Mouse (Mus musculus): ENCODE results near the gene Cdh3.

GRCm38 (mm10) chr8:106516581-106516980, 5.9 kb downstream of the Cdh3 start:
- TF ChIP-seq CTCF (IDR thresholded peaks at IDR 0.05; ENCODE audit: insufficient read depth, low read depth, low read length) (no peak), POLR2A (IDR thresholded peaks at IDR 0.05; ENCODE audit: insufficient read depth, low read depth, low read length) (no peak)

Measured in olfactory bulb, adult 2 months (tissue).